Mouse (Mus musculus): ENCODE results near the gene Adam12.

The Adam12 gene

GRCm38 (mm10) chr7:134231378-134232346, at the start of gene Adam12:
Gene Adam12, minus strand, starts transcription at chr7:134232146.
- no peak for DNase-seq

GRCm38 (mm10) chr7:134272956-134273355, 41.0 kb upstream of the Adam12 start:
- no peak for DNase-seq

- DNase-seq: no peak
Measured at GRCm38 (mm10) chr7:134272421-134272820, 40.5 kb upstream of the Adam12 start.

GRCm38 (mm10) chr7:134265783-134266182, 33.8 kb upstream of the Adam12 start:
- DNase-seq: no peak

GRCm38 (mm10) chr7:134263146-134263906, 31.4 kb upstream of the Adam12 start:
- peak; percentile 79 for DNase-seq

- peak; percentile 45 for DNase-seq
Measured at GRCm38 (mm10) chr7:134261003-134261701, 29.2 kb upstream of the Adam12 start.

- no peak for DNase-seq
Measured at GRCm38 (mm10) chr7:134250273-134250870, 18.4 kb upstream of the Adam12 start.

- no peak for DNase-seq
Measured at GRCm38 (mm10) chr7:134248041-134248440, 16.1 kb upstream of the Adam12 start.

GRCm38 (mm10) chr7:134246624-134247023, 14.7 kb upstream of the Adam12 start:
- DNase-seq: no peak

- no peak for DNase-seq
Measured at GRCm38 (mm10) chr7:134242773-134243172, 10.8 kb upstream of the Adam12 start.

- no peak for DNase-seq
Measured at GRCm38 (mm10) chr7:134241212-134241611, 9.3 kb upstream of the Adam12 start.

GRCm38 (mm10) chr7:134240579-134240978, 8.6 kb upstream of the Adam12 start:
- no peak for DNase-seq

- DNase-seq: no peak
Measured at GRCm38 (mm10) chr7:134238863-134239262, 6.9 kb upstream of the Adam12 start.

- DNase-seq: no peak
Measured at GRCm38 (mm10) chr7:134237356-134237755, 5.4 kb upstream of the Adam12 start.

GRCm38 (mm10) chr7:134236727-134237126, 4.8 kb upstream of the Adam12 start:
- DNase-seq: no peak

- DNase-seq: no peak
Measured at GRCm38 (mm10) chr7:134235552-134235951, 3.6 kb upstream of the Adam12 start.

- no peak for DNase-seq
Measured at GRCm38 (mm10) chr7:134230708-134231107, 1.2 kb downstream of the Adam12 start.

- no peak for DNase-seq
Measured at GRCm38 (mm10) chr7:134229899-134230298, 2.0 kb downstream of the Adam12 start.

GRCm38 (mm10) chr7:134227773-134228455, 4.0 kb downstream of the Adam12 start:
- peak; percentile 26 for DNase-seq

- DNase-seq: no peak
Measured at GRCm38 (mm10) chr7:134227101-134227500, 4.8 kb downstream of the Adam12 start.

- no peak for DNase-seq
Measured at GRCm38 (mm10) chr7:134226231-134226630, 5.7 kb downstream of the Adam12 start.
